In genomic region chr3:121294200-121294599, GRCm38 (mm10) we compare ENCODE assay signal across 20 mouse cellular contexts. TPM values are rescaled to one million over a fixed set of nuclear protein-coding genes. Genes with fewer than 3 reads are reported as not detected.
DNase-seq lines count a peak whose midpoint lies in the region; ATAC-seq and TF ChIP-seq lines count a peak whose summit lies in the region.
"Had no signal": no experiment of that assay in that cellular context is flagged by ENCODE, and none has a peak within 500 bp of the region (broad histone marks: within the 10 kb centered on the region; RNA-seq: fewer than 3 reads in every experiment).

No protein-coding gene starts in this region.

- H3K4me3 ChIP-seq in intestine, postnatal 0 days (ENCODE audit: low read depth, low read length), result no peak overlapping the region
- H3K4me3 ChIP-seq in intestine, embryonic 15.5 days (replicated peaks), result no peak overlapping the region
- no peak overlapping the region for H3K4me3 ChIP-seq in lung, postnatal 0 days (ENCODE audit: low read depth, low read length)
- no peak overlapping the region for H3K4me3 ChIP-seq in E14TG2a.4 (replicated peaks; ENCODE audit: low read length)
- H3K4me3 ChIP-seq: embryonic facial prominence, embryonic 10.5 days; forebrain, embryonic 12.5 days; heart, embryonic 10.5 days; hindbrain, embryonic 12.5 days; megakaryocyte, embryonic 14.5 days; midbrain, embryonic 15.5 days had no signal

- DNase-seq in lung, postnatal 0 days (ENCODE audit: low spot score), result no peak
- no peak for DNase-seq in lung, postnatal 10 days
- DNase-seq in induced T-regulatory cell, adult 2 months (ENCODE audit: low read depth), result peak; percentile 35
- DNase-seq in right cerebral cortex, postnatal 36 days (ENCODE audit: low spot score in 2 of 2), result no peak
- DNase-seq in ovary, postnatal 36 days (ENCODE audit: low spot score), result no peak
- DNase-seq: cerebellum, adult 8-10 months; gastrocnemius, postnatal 36 days; left cerebral cortex, postnatal 4 days; retina, postnatal 1 day had no signal

- TF ChIP-seq EP300 in lung, postnatal 0 days (IDR thresholded peaks at IDR 0.05), result no peak

- no peaks in the 10 kb centered on the region for H3K27me3 ChIP-seq in intestine, postnatal 0 days (replicated peaks; ENCODE audit: control insufficient read depth, insufficient read depth, low read length)
- no peaks in the 10 kb centered on the region for H3K27me3 ChIP-seq in intestine, embryonic 15.5 days (replicated peaks)
- no peaks in the 10 kb centered on the region for H3K27me3 ChIP-seq in lung, postnatal 0 days (replicated peaks; ENCODE audit: insufficient read depth, low read length)
- no peaks in the 10 kb centered on the region for H3K27me3 ChIP-seq in E14TG2a.4 (ENCODE audit: insufficient read depth, low read length)
- H3K27me3 ChIP-seq: forebrain, embryonic 12.5 days; hindbrain, embryonic 12.5 days; megakaryocyte, embryonic 14.5 days; midbrain, embryonic 15.5 days had no signal

- no peaks in the 10 kb centered on the region; the same call in 1 of the 2 replicates for H3K36me3 ChIP-seq in intestine, postnatal 0 days (ENCODE audit: control insufficient read depth, insufficient read depth)
- no peaks in the 10 kb centered on the region for H3K36me3 ChIP-seq in intestine, embryonic 15.5 days
- H3K36me3 ChIP-seq in lung, postnatal 0 days (ENCODE audit: insufficient read depth, low read length), result no peaks in the 10 kb centered on the region
- no peaks in the 10 kb centered on the region for H3K36me3 ChIP-seq in E14TG2a.4 (ENCODE audit: insufficient read depth, low read length)
- H3K36me3 ChIP-seq: forebrain, embryonic 12.5 days; hindbrain, embryonic 12.5 days; midbrain, embryonic 15.5 days had no signal

- peak; percentile 59 for TF ChIP-seq CTCF in intestine, postnatal 0 days (IDR thresholded peaks at IDR 0.05; ENCODE audit: low read depth)
- TF ChIP-seq CTCF in lung, postnatal 0 days (IDR thresholded peaks at IDR 0.05), result peak; percentile 55
- peak; percentile 33 for TF ChIP-seq CTCF in E14TG2a.4 (conservative IDR thresholded peaks at IDR 0.05; ENCODE audit: low read length)

- H3K4me1 ChIP-seq in intestine, postnatal 0 days (replicated peaks; ENCODE audit: control insufficient read depth, insufficient read depth, low read length), result no peaks in the 10 kb centered on the region
- H3K4me1 ChIP-seq in intestine, embryonic 15.5 days (replicated peaks), result no peaks in the 10 kb centered on the region
- H3K4me1 ChIP-seq in lung, postnatal 0 days (ENCODE audit: insufficient read depth, low read depth, low read length), result no peaks in the 10 kb centered on the region; the same call in 1 of the 2 replicates
- peaks cover 21% of the 10 kb centered on the region for H3K4me1 ChIP-seq in E14TG2a.4 (replicated peaks; ENCODE audit: low read depth, low read length)

- H3K27ac ChIP-seq in intestine, postnatal 0 days (ENCODE audit: low read depth, low read length), result no peak overlapping the region
- H3K27ac ChIP-seq in intestine, embryonic 15.5 days, result no peak overlapping the region
- no peak overlapping the region for H3K27ac ChIP-seq in lung, postnatal 0 days (ENCODE audit: low read length)
- H3K27ac ChIP-seq: embryonic facial prominence, embryonic 10.5 days; forebrain, embryonic 12.5 days; heart, embryonic 10.5 days; hindbrain, embryonic 12.5 days; midbrain, embryonic 15.5 days had no signal

- no peaks in the 10 kb centered on the region for H3K9me3 ChIP-seq in intestine, postnatal 0 days (ENCODE audit: control insufficient read depth)
- no peaks in the 10 kb centered on the region for H3K9me3 ChIP-seq in intestine, embryonic 15.5 days
- H3K9me3 ChIP-seq in lung, postnatal 0 days (ENCODE audit: low read length), result no peaks in the 10 kb centered on the region
- H3K9me3 ChIP-seq in E14TG2a.4 (ENCODE audit: low read length), result peaks cover 5% of the 10 kb centered on the region
- H3K9me3 ChIP-seq: embryonic facial prominence, embryonic 10.5 days; forebrain, embryonic 12.5 days; G1E; heart, embryonic 10.5 days; hindbrain, embryonic 12.5 days; megakaryocyte, embryonic 14.5 days; midbrain, embryonic 15.5 days had no signal

- no peak overlapping the region for H3K9ac ChIP-seq in intestine, postnatal 0 days (ENCODE audit: low read depth, low read length)
- no peak overlapping the region for H3K9ac ChIP-seq in intestine, embryonic 15.5 days
- no peak overlapping the region for H3K9ac ChIP-seq in lung, postnatal 0 days (replicated peaks; ENCODE audit: low read depth)
- H3K9ac ChIP-seq: forebrain, embryonic 12.5 days; hindbrain, embryonic 12.5 days; midbrain, embryonic 15.5 days had no signal

- 86% methylated on average over 2 of the region's 2 CpGs for WGBS in intestine, postnatal 0 days
- 76% methylated on average over 2 of the region's 2 CpGs for WGBS in intestine, embryonic 15.5 days
- 79% methylated on average over 2 of the region's 2 CpGs for WGBS in lung, postnatal 0 days

- no peak for ATAC-seq in intestine, postnatal 0 days
- ATAC-seq in intestine, embryonic 15.5 days, result no peak
- no peak for ATAC-seq in lung, postnatal 0 days
- ATAC-seq: intestine, embryonic 16.5 days; midbrain, embryonic 15.5 days had no signal

- no peak overlapping the region for H3K4me2 ChIP-seq in intestine, postnatal 0 days (replicated peaks; ENCODE audit: low read depth)
- H3K4me2 ChIP-seq in intestine, embryonic 15.5 days (replicated peaks), result no peak overlapping the region
- H3K4me2 ChIP-seq in lung, postnatal 0 days (replicated peaks; ENCODE audit: low read depth, low read length), result no peak overlapping the region
- H3K4me2 ChIP-seq: forebrain, embryonic 12.5 days; hindbrain, embryonic 12.5 days; midbrain, embryonic 15.5 days had no signal

RNA-seq across cellular contexts. Expression of gene Alg14, which starts 2.6 kb away (rescaled TPM):
- polyA plus RNA-seq in intestine, postnatal 0 days (2015; fragmentation: Nextera tagmentation; extraction: Ambion mirVana), result 25.6 and 26.1 TPM in 2 replicates
- polyA plus RNA-seq in intestine, embryonic 15.5 days (2015; fragmentation: Nextera tagmentation; extraction: Ambion mirVana), result 41.5 and 48.4 TPM in 2 replicates
- polyA plus RNA-seq in lung, postnatal 0 days (2015; fragmentation: Nextera tagmentation; extraction: Ambion mirVana), result 33.4 and 36.6 TPM in 2 replicates

RNA-seq across cellular contexts. Expression of gene Tmem56, which starts 11.3 kb away (rescaled TPM):
- 6.0 and 6.8 TPM in 2 replicates for polyA plus RNA-seq in intestine, postnatal 0 days (2015; fragmentation: Nextera tagmentation; extraction: Ambion mirVana)
- 1.2 and 1.6 TPM in 2 replicates for polyA plus RNA-seq in intestine, embryonic 15.5 days (2015; fragmentation: Nextera tagmentation; extraction: Ambion mirVana)
- 1.5 and 2.1 TPM in 2 replicates for polyA plus RNA-seq in lung, postnatal 0 days (2015; fragmentation: Nextera tagmentation; extraction: Ambion mirVana)
